Mouse (Mus musculus): ENCODE measurements around the gene Prr14. TPM values are rescaled to one million over a fixed set of nuclear protein-coding genes. Genes with fewer than 3 reads are reported as not detected.

The Prr14 gene
- polyA plus RNA-seq, 1 experiment from 2014 or later, result 16.0 TPM

GRCm38 (mm10) chr7:127470011-127470715 lies 10.8 kb downstream of the Prr14 start:
- peak overlapping the region; percentile 100 for H3K27ac ChIP-seq (ENCODE audit: low read depth)
- 11% methylated on average over 10 of the region's 10 CpGs for WGBS (ENCODE audit: insufficient replicate concordance)
- no peaks in the 10 kb centered on the region for H3K9me3 ChIP-seq (ENCODE audit: low read length)
- no peaks in the 10 kb centered on the region for H3K27me3 ChIP-seq (ENCODE audit: insufficient read depth, low read length)
- no peak for ATAC-seq
- peaks cover 11% of the 10 kb centered on the region for H3K4me1 ChIP-seq (ENCODE audit: insufficient read depth)
- peak; percentile 52 for DNase-seq
- peaks cover 37% of the 10 kb centered on the region for H3K36me3 ChIP-seq (replicated peaks; ENCODE audit: insufficient read depth, low read length)
- peak overlapping the region; percentile 96 for H3K4me2 ChIP-seq (ENCODE audit: low read depth, low read length)
- peak overlapping the region; percentile 92 for H3K9ac ChIP-seq (replicated peaks)
- no peak for TF ChIP-seq CTCF (IDR thresholded peaks at IDR 0.05; ENCODE audit: low read depth)
- no peak for TF ChIP-seq EP300 (IDR thresholded peaks at IDR 0.05; ENCODE audit: low read depth)
- H3K4me3 ChIP-seq (ENCODE audit: low read depth, low read length), result peak overlapping the region; percentile 71

GRCm38 (mm10) chr7:127470743-127471645 lies 11.6 kb downstream of the Prr14 start:
- H3K36me3 ChIP-seq (replicated peaks; ENCODE audit: insufficient read depth, low read length), result peaks cover 46% of the 10 kb centered on the region
- peak overlapping the region; percentile 100 for H3K27ac ChIP-seq (ENCODE audit: low read depth)
- H3K4me1 ChIP-seq (ENCODE audit: insufficient read depth), result peaks cover 11% of the 10 kb centered on the region
- ATAC-seq (peak; percentile 89), DNase-seq (peak; percentile 92)
- peak overlapping the region; percentile 71 for H3K4me3 ChIP-seq (ENCODE audit: low read depth, low read length)
- peak overlapping the region; percentile 96 for H3K4me2 ChIP-seq (ENCODE audit: low read depth, low read length)
- H3K27me3 ChIP-seq (ENCODE audit: insufficient read depth, low read length), result no peaks in the 10 kb centered on the region
- WGBS (ENCODE audit: insufficient replicate concordance), result under 1% methylated on average over 46 of the region's 46 CpGs
- peak overlapping the region; percentile 92 for H3K9ac ChIP-seq (replicated peaks)
- no peaks in the 10 kb centered on the region for H3K9me3 ChIP-seq (ENCODE audit: low read length)
- TF ChIP-seq CTCF (IDR thresholded peaks at IDR 0.05; ENCODE audit: low read depth) (no peak), EP300 (IDR thresholded peaks at IDR 0.05; ENCODE audit: low read depth) (peak; percentile 36)

GRCm38 (mm10) chr7:127471646-127472010 lies 12.2 kb downstream of the Prr14 start:
- peak overlapping the region; percentile 92 for H3K9ac ChIP-seq (replicated peaks)
- H3K27me3 ChIP-seq (ENCODE audit: insufficient read depth, low read length), result no peaks in the 10 kb centered on the region
- H3K9me3 ChIP-seq (ENCODE audit: low read length), result no peaks in the 10 kb centered on the region
- DNase-seq (no peak), ATAC-seq (peak; percentile 29)
- TF ChIP-seq EP300 (IDR thresholded peaks at IDR 0.05; ENCODE audit: low read depth), result no peak
- peak; percentile 42 for TF ChIP-seq CTCF (IDR thresholded peaks at IDR 0.05; ENCODE audit: low read depth)
- peaks cover 14% of the 10 kb centered on the region for H3K4me1 ChIP-seq (ENCODE audit: insufficient read depth)
- WGBS (ENCODE audit: insufficient replicate concordance), result under 1% methylated on average over 25 of the region's 25 CpGs
- peaks cover 51% of the 10 kb centered on the region for H3K36me3 ChIP-seq (replicated peaks; ENCODE audit: insufficient read depth, low read length)
- H3K4me3 ChIP-seq (ENCODE audit: low read depth, low read length), result peak overlapping the region; percentile 71
- peak overlapping the region; percentile 100 for H3K27ac ChIP-seq (ENCODE audit: low read depth)
- peak overlapping the region; percentile 96 for H3K4me2 ChIP-seq (ENCODE audit: low read depth, low read length)

GRCm38 (mm10) chr7:127472060-127472459 lies 12.6 kb downstream of the Prr14 start:
- peaks cover 18% of the 10 kb centered on the region for H3K4me1 ChIP-seq (ENCODE audit: insufficient read depth)
- peak overlapping the region; percentile 100 for H3K27ac ChIP-seq (ENCODE audit: low read depth)
- H3K27me3 ChIP-seq (ENCODE audit: insufficient read depth, low read length), result no peaks in the 10 kb centered on the region
- peaks cover 53% of the 10 kb centered on the region for H3K36me3 ChIP-seq (replicated peaks; ENCODE audit: insufficient read depth, low read length)
- WGBS (ENCODE audit: insufficient replicate concordance), result 5% methylated on average over 7 of the region's 7 CpGs
- ATAC-seq (no peak), DNase-seq (no peak)
- H3K9me3 ChIP-seq (ENCODE audit: low read length), result no peaks in the 10 kb centered on the region
- peak overlapping the region; percentile 71 for H3K4me3 ChIP-seq (ENCODE audit: low read depth, low read length)
- TF ChIP-seq CTCF (IDR thresholded peaks at IDR 0.05; ENCODE audit: low read depth) (no peak), EP300 (IDR thresholded peaks at IDR 0.05; ENCODE audit: low read depth) (no peak)
- H3K4me2 ChIP-seq (ENCODE audit: low read depth, low read length), result peak overlapping the region; percentile 96
- H3K9ac ChIP-seq (replicated peaks), result peak overlapping the region; percentile 92

GRCm38 (mm10) chr7:127473705-127474104 lies 14.3 kb downstream of the Prr14 start:
- WGBS (ENCODE audit: insufficient replicate concordance), result 86% methylated on average over 5 of the region's 5 CpGs
- H3K4me1 ChIP-seq (ENCODE audit: insufficient read depth), result peaks cover 19% of the 10 kb centered on the region

More at GRCm38 (mm10) chr7:127473705-127474104, 14.3 kb downstream of the Prr14 start:
- ATAC-seq, result no peak
- Histone ChIP-seq H3K4me2 (ENCODE audit: low read depth, low read length) (no peak overlapping the region), H3K36me3 (replicated peaks; ENCODE audit: insufficient read depth, low read length) (peaks cover 41% of the 10 kb centered on the region), H3K27me3 (ENCODE audit: insufficient read depth, low read length) (no peaks in the 10 kb centered on the region), H3K4me3 (ENCODE audit: low read depth, low read length) (no peak overlapping the region), H3K27ac (ENCODE audit: low read depth) (no peak overlapping the region), H3K9me3 (ENCODE audit: low read length) (no peaks in the 10 kb centered on the region), H3K9ac (replicated peaks) (no peak overlapping the region)
- TF ChIP-seq CTCF (IDR thresholded peaks at IDR 0.05; ENCODE audit: low read depth), result peak; percentile 38; the same call in 1 of the 2 replicates
- no peak for TF ChIP-seq EP300 (IDR thresholded peaks at IDR 0.05; ENCODE audit: low read depth)
- no peak for DNase-seq

Data from liver, postnatal 0 days (tissue).